ENCODE assay signal across 8 mouse cellular contexts in the genomic region with DNA sequence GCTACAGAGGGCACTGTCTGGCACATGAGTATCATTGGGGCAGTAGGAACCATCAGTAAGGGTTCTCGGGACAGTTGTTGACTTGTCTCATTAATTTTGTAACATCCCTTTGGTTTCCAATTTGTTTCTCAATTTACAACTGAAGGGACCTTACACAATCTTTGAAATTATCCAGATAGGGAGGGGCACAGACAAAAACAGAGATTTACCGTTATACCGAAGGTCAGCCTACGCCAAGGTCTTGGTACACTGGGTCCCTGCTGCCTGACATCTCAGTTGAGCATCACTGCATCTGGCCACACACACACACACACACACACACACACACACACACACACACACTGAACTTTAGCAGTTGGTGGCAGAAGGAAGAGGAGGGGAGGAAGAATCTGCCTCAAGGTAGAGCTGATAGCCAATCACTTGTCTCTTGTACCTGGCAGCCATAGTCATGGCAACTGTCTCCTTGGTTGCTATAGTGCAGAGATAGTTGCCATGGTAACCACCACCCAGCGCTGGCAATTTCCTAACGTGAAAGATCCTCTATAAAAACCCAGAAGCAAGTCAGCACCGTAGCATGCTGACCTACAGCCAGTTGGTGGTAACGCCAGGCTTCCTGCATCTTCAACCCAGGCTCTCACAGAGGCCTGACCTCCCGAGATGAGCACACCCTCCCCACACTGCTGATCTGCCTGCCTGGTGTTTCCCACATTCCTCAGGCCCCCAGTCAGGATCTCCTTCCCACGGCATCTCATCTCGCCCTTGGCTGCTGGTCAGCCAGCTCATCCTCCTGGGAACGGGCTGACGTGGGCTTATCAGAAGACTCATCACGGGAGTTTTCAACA. TPM values are rescaled to one million over a fixed set of nuclear protein-coding genes. Genes with fewer than 3 reads are reported as not detected.
DNase-seq lines count a peak whose midpoint lies in the region; ATAC-seq lines count a peak whose summit lies in the region.

No protein-coding gene starts in this region.

- no peaks in the 10 kb centered on the region for H3K9me3 ChIP-seq in forebrain, embryonic 16.5 days (ENCODE audit: control insufficient read depth, low read length)
- no peaks in the 10 kb centered on the region for H3K9me3 ChIP-seq in hindbrain, embryonic 14.5 days (ENCODE audit: control insufficient read depth, low read length)

- no peak overlapping the region for H3K4me3 ChIP-seq in forebrain, embryonic 16.5 days (replicated peaks; ENCODE audit: low read length)
- H3K4me3 ChIP-seq in hindbrain, embryonic 14.5 days (replicated peaks; ENCODE audit: low read length) = no peak overlapping the region

- no peaks in the 10 kb centered on the region for H3K36me3 ChIP-seq in forebrain, embryonic 16.5 days (ENCODE audit: control insufficient read depth, insufficient read depth)
- no peaks in the 10 kb centered on the region for H3K36me3 ChIP-seq in hindbrain, embryonic 14.5 days (replicated peaks; ENCODE audit: control insufficient read depth, insufficient read depth)

- H3K4me2 ChIP-seq in forebrain, embryonic 16.5 days (ENCODE audit: low read length) = peak overlapping the region; percentile 46
- H3K4me2 ChIP-seq in hindbrain, embryonic 14.5 days (replicated peaks) = peak overlapping the region; percentile 45

- 47% methylated on average over 14 of the region's 14 CpGs for WGBS in forebrain, embryonic 16.5 days
- WGBS in hindbrain, embryonic 14.5 days = 25% methylated on average over 14 of the region's 14 CpGs

- peaks cover 15% of the 10 kb centered on the region for H3K4me1 ChIP-seq in forebrain, embryonic 16.5 days (replicated peaks; ENCODE audit: control insufficient read depth, insufficient read depth, low read length)
- peaks cover 16% of the 10 kb centered on the region for H3K4me1 ChIP-seq in hindbrain, embryonic 14.5 days (replicated peaks; ENCODE audit: control insufficient read depth, insufficient read depth, low read length)

- DNase-seq in kidney, postnatal 14 days = peak; percentile 39
- no peak for DNase-seq in kidney, adult 18-20 months
- DNase-seq in R1 (ENCODE audit: low read depth, low spot score) = peak; percentile 45
- peak; percentile 77 for DNase-seq in hindbrain, embryonic 14.5 days (ENCODE audit: low spot score)
- peak; percentile 49 for DNase-seq in yolk sac, embryonic 10.5 days (ENCODE audit: low spot score)
- no peak for DNase-seq in T-cell, adult 2 months (ENCODE audit: low spot score)

- no peak overlapping the region; the same call in 1 of the 2 replicates for H3K9ac ChIP-seq in forebrain, embryonic 16.5 days (replicated peaks; ENCODE audit: low read depth, low read length)
- peak overlapping the region; percentile 2; the same call in 1 of the 2 replicates for H3K9ac ChIP-seq in hindbrain, embryonic 14.5 days

- peak; percentile 95 for ATAC-seq in forebrain, embryonic 16.5 days
- ATAC-seq in hindbrain, embryonic 14.5 days (ENCODE audit: low FRiP score) = peak; percentile 93
- ATAC-seq in megakaryocyte progenitor cell, adult 5-6 weeks (replicated peaks; ENCODE audit: poor library complexity) = peak; percentile 51

- peak overlapping the region; percentile 88 for H3K27ac ChIP-seq in forebrain, embryonic 16.5 days (ENCODE audit: low read length)
- H3K27ac ChIP-seq in hindbrain, embryonic 14.5 days = peak overlapping the region; percentile 92

- H3K27me3 ChIP-seq in forebrain, embryonic 16.5 days (replicated peaks; ENCODE audit: control insufficient read depth, insufficient read depth, low read length) = no peaks in the 10 kb centered on the region
- H3K27me3 ChIP-seq in hindbrain, embryonic 14.5 days (ENCODE audit: control insufficient read depth, insufficient read depth, low read length) = no peaks in the 10 kb centered on the region

RNA-seq across cellular contexts. Expression of gene H13, which starts 15.2 kb away (rescaled TPM):
- polyA plus RNA-seq in forebrain, embryonic 16.5 days (2015; fragmentation: Nextera tagmentation; extraction: Ambion mirVana) = 173 and 174 TPM in 2 replicates
- polyA plus RNA-seq in hindbrain, embryonic 14.5 days (2014; fragmentation: Nextera tagmentation; extraction: Ambion mirVana) = 155 and 164 TPM in 2 replicates
- total RNA-seq in megakaryocyte progenitor cell, adult 5-6 weeks (2015) = 169 and 177 TPM in 2 replicates
- total RNA-seq in megakaryocyte progenitor cell, adult 5-6 weeks (2017) = 126 and 128 TPM in 2 replicates

RNA-seq across cellular contexts. Expression of gene Rem1, which starts 27.3 kb away (rescaled TPM):
- 0.32 and 0.67 TPM in 2 replicates for polyA plus RNA-seq in forebrain, embryonic 16.5 days (2015; fragmentation: Nextera tagmentation; extraction: Ambion mirVana)
- 0.33 and 0.87 TPM in 2 replicates for polyA plus RNA-seq in hindbrain, embryonic 14.5 days (2014; fragmentation: Nextera tagmentation; extraction: Ambion mirVana)
- total RNA-seq in megakaryocyte progenitor cell, adult 5-6 weeks (2015) = 1.2 TPM in 1 of 2 replicates, not detected in the other
- 0.10 and 0.87 TPM in 2 replicates for total RNA-seq in megakaryocyte progenitor cell, adult 5-6 weeks (2017)

RNA-seq across cellular contexts. Expression of gene Defb25, which starts 31.2 kb away (rescaled TPM):
- not detected in 2 replicates for polyA plus RNA-seq in forebrain, embryonic 16.5 days (2015; fragmentation: Nextera tagmentation; extraction: Ambion mirVana)
- not detected in 2 replicates for polyA plus RNA-seq in hindbrain, embryonic 14.5 days (2014; fragmentation: Nextera tagmentation; extraction: Ambion mirVana)
- total RNA-seq in megakaryocyte progenitor cell, adult 5-6 weeks (2015) = not detected in 2 replicates
- not detected in 2 replicates for total RNA-seq in megakaryocyte progenitor cell, adult 5-6 weeks (2017)

RNA-seq across cellular contexts. Expression of gene Mcts2, which starts 32.7 kb away (rescaled TPM):
- polyA plus RNA-seq in forebrain, embryonic 16.5 days (2015; fragmentation: Nextera tagmentation; extraction: Ambion mirVana) = 29.3 and 32.8 TPM in 2 replicates
- polyA plus RNA-seq in hindbrain, embryonic 14.5 days (2014; fragmentation: Nextera tagmentation; extraction: Ambion mirVana) = 34.0 and 41.9 TPM in 2 replicates
- 8.7 and 12.3 TPM in 2 replicates for total RNA-seq in megakaryocyte progenitor cell, adult 5-6 weeks (2015)
- total RNA-seq in megakaryocyte progenitor cell, adult 5-6 weeks (2017) = 6.1 and 11.0 TPM in 2 replicates

RNA-seq across cellular contexts. Expression of gene Defb36, which starts 50.0 kb away (rescaled TPM):
- polyA plus RNA-seq in forebrain, embryonic 16.5 days (2015; fragmentation: Nextera tagmentation; extraction: Ambion mirVana) = not detected in 2 replicates
- not detected in 2 replicates for polyA plus RNA-seq in hindbrain, embryonic 14.5 days (2014; fragmentation: Nextera tagmentation; extraction: Ambion mirVana)
- not detected in 2 replicates for total RNA-seq in megakaryocyte progenitor cell, adult 5-6 weeks (2015)
- not detected in 2 replicates for total RNA-seq in megakaryocyte progenitor cell, adult 5-6 weeks (2017)

Comparison
In these comparisons a context has a peak if more than half of its experiments do, and no peak if none do; other contexts are left out.
1. DNase-seq: peak in kidney, postnatal 14 days (single experiment), R1 (single experiment), hindbrain, embryonic 14.5 days (single experiment) and yolk sac, embryonic 10.5 days (single experiment); none in kidney, adult 18-20 months (single experiment) and T-cell, adult 2 months (single experiment).
2. Peak in every context shown above with its lines, with median percentiles within 50 percentile points of each other: ATAC-seq.